Mouse (Mus musculus) layer of hippocampus, postnatal 36 days (tissue): ENCODE measurements at regions not wholly inside any gene's neighbourhood (a gene's known extent, or its start where the extent isn't known, plus 50 kb on each side); places are given as distances from the start of the nearest gene placed in this dataset.

Experiments
- DNase-seq, 2 experiments: peaks; one replicate each; pipeline ENCODE4 v3.0.0; 2022

DNA sequence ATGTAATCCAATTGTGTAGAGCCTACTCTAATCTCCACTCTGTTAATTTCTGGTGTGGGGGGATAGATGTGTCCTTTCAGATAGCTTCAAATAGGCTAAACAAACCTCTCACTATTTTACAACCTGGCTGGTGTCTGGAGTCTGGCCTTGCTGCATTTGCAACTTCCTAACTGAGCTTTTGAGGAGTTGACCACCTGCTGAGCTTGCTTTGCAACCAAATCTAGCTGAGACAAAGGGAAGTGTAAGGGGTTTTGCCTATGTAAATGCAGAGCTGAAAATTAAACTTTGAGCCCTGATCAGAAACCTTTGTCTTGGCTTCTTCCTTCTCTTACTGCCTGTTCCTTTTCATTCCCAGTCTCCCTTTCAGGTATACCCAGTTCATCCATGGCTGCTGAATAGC is 404.3 kb downstream of the Cetn3 start:
- DNase-seq: no peak

- DNase-seq: peak in 1 of 2 experiments; percentile 1
Observed at GRCm38 (mm10) chr13:82200739-82201138, 417.9 kb downstream of the Cetn3 start.

- DNase-seq: no peak
Observed at GRCm38 (mm10) chr13:82225430-82225829, 442.6 kb downstream of the Cetn3 start.

GRCm38 (mm10) chr13:82233901-82234300 is 451.0 kb downstream of the Cetn3 start:
- DNase-seq: no peak

DNA sequence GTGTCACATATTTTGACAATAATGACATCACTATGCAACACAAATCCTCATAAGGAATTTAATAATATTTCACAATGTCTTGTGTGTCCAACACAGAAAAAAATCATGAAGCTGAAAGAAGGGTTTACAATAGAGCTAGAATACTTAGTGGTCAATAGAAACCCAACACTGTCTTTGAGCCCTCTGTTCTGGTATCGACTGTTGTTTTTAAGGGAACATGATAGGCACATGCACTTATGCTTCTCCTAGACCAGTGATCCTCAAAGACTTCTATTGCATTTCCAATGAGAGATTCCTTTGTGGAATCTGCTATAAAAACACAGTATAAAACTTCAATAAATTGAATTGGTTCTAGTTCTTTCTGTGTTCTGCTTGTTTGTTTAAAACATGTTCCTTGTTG is 463.4 kb downstream of the Cetn3 start:
- no peak for DNase-seq

DNA sequence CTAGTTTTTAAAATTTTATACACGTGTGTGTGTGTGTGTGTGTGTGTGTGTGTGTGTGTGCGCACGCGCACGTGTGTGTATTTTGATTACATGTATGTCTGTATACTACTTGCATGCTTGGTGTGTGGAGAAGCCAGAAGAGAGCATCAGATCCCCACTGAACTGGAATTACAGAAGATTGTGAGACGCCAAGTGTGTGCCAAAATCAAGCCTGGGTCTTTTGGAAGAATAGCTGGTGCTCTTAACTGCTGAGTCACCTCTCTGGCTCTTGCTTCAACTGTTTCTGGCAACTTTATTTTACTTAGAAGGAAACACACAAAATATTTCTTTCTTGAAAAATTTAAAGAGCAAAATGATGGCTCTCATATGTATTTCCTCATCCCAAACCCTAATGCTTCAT is 467.5 kb downstream of the Cetn3 start:
- DNase-seq: no peak

- no peak for DNase-seq
Observed at GRCm38 (mm10) chr13:82258491-82258935, 475.6 kb downstream of the Cetn3 start.

- no peak for DNase-seq
Observed at GRCm38 (mm10) chr13:82264236-82264635, 481.4 kb downstream of the Cetn3 start.

GRCm38 (mm10) chr13:82265170-82265569 is 482.3 kb downstream of the Cetn3 start:
- no peak for DNase-seq

GRCm38 (mm10) chr13:82265736-82266135 is 482.9 kb downstream of the Cetn3 start:
- no peak for DNase-seq

DNA sequence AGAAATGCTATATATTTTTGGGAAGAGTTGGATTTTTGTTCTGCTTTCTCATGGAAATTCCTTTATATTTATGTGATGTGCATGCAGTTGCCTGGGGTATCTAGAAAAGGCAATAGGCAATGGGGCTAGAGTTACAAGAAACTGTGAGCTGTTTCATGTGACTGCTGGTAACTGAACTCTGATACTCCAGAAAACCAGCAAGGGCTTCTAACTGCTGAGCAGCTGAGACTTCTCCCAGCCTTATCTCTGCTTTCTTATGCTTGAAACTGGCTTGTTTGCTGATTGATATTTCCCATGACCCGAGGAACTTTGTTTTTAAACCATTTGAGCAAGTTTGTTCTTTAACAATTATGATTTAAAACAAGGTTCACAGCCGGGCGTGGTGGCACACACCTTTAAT is 491.9 kb downstream of the Cetn3 start:
- DNase-seq: no peak

DNA sequence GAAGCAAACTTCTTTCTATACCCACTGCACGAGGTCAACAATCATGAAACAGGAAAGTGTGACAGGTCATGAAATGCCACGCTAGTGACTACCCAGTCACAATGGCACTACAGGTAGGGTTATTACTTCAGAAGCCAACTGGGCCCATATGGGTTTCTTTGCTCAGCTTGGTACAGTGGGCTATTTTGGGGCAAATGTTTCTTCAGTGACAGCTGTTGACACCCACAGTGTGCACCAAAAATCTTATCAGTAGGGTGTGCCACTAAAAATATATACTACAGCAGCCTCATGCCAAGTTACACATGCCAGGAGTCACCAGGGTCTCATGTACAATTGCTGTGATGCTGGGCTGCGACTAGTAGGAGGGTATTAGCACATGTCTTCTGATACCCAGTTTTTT is 493.1 kb downstream of the Cetn3 start:
- DNase-seq: no peak

DNA sequence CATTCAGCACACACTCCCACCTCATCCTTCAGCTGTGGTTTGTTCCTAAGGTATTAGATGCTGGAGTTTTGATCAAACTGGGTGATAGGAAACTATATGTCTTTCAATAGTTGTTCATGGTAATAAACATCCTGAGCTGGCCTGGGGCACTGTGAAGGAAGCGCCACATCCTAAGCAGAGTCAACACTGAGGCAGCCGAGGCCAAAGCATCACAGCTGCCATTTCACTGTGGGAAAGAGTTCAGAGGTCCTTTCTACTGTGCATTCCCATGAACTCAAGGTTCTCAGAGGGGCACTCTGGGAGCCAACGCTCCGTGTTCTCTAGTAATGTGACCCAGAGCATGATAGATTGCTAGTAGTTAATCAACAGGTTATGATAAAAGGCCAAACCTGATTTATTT is 497.9 kb downstream of the Cetn3 start:
- DNase-seq: no peak

DNA sequence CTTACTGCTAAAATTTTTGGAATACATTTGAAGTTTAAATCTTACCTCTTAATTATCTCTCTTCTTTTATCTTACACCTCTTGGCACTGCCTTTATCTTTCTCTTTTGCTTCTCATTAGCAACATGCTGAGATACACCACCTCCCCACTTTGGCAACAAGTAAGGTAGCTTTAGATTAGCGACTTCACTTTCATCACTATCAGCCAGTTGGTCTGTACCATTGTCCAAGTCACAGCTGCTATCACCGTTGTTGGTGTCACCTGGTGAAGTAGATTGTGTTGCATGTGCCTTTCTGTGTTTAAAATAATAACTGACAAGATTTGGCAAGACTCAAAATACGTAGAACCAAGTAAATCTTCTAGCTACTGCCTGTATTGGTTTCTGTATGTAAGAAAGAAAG is 513.0 kb downstream of the Cetn3 start:
- no peak for DNase-seq

GRCm38 (mm10) chr13:82304227-82304626 is 521.4 kb downstream of the Cetn3 start:
- no peak for DNase-seq

DNA sequence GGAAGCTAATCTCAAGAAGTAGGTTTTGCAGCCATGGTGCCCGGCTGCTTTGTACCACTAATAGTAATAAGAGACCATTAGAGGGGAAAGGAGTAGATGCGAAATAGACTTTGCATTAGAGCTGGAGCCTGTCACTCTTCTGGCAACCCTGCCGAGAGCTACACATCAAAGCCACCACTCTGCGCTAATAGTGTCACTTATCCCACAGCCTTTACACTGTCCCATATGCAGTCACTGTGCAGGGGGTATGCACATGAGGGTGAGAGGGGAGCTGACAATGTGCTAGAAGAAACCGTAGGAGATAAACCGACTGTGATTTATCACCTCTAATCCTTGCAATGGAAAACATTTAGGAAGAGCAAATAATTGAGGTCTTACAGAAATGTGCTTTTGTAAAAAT is 522.2 kb downstream of the Cetn3 start:
- no peak for DNase-seq

- no peak for DNase-seq
Observed at GRCm38 (mm10) chr13:82308336-82308735, 525.5 kb downstream of the Cetn3 start.

- peak in 1 of 2 experiments; percentile 16 for DNase-seq
Observed at GRCm38 (mm10) chr13:82316573-82317202, 533.8 kb downstream of the Cetn3 start.

GRCm38 (mm10) chr13:82317203-82317580 is 534.3 kb downstream of the Cetn3 start:
- DNase-seq: no peak

DNA sequence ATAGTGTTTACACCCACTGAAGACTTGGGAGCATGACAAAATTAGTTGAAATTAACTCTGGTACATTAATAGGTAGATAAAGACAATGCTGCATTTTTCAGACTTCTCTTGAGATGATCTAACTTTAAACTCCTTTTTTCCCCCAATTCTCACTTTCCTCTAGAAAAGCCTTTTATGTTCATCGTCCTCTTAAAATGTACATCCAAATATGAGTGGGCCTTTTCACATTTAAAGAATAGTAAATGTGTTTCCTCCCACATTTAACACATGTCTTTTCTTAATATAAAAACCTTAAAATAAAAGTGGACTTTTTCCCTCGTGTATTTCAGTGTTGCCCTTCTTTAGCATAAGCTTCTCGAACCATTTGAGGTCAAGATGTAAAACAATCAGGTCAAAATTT is 535.5 kb downstream of the Cetn3 start:
- DNase-seq: no peak

GRCm38 (mm10) chr13:82354355-82354754 is 571.5 kb downstream of the Cetn3 start:
- DNase-seq: no peak

DNA sequence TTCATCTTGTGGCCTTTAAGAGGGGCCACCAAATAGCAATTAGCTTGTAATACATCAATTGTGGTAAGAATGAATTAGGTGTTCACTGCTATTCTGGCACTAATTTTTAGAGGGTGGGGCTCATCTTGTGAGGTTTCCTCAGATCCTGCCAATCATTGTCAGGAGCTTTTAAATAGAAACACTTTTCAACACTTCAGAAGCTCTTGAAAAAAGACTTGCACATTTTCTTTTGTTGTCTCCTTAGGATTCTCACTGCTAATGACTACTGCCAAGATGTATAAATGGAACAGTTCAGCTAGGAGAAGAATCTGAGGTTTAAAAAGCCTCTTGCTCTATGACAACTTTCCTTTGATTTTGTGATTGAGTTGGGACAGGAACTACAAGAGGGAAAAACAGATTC is 572.4 kb downstream of the Cetn3 start:
- no peak for DNase-seq

GRCm38 (mm10) chr13:82359442-82359841 is 576.6 kb downstream of the Cetn3 start:
- no peak for DNase-seq

GRCm38 (mm10) chr13:82360711-82361110 is 577.8 kb downstream of the Cetn3 start:
- no peak for DNase-seq

DNA sequence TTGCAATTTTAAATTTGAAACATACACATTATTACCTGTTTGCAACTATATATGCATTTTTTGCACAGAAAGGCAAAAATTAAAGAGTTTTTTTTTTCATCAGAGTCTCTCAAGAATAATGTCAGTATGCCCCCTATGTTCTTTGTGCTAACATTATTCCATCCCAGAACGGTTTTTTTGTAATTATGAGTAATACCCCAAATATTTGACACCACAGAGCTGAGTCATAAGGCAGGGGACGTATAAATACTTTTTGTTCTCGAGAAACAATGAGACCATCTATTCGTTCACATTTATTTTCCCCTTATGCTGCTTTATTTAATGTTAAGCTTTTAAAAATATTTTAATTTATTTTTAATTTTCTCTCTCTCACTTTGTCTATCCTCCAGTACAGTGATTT is 578.5 kb downstream of the Cetn3 start:
- no peak for DNase-seq
